Mouse (Mus musculus) myocyte (in vitro differentiated cells): ENCODE data around the gene Hps1. TPM values are rescaled to one million over a fixed set of nuclear protein-coding genes. Genes with fewer than 3 reads are reported as not detected.

ENCODE experiments used
- H3K27me3 ChIP-seq: one replicate; pipeline ENCODE4 v1.6.1; 2011; ENCODE audit not compliant: control insufficient read depth, insufficient read depth, insufficient read length
- H3K36me3 ChIP-seq: one replicate; pipeline ENCODE4 v1.6.1; 2011; ENCODE audit not compliant: control insufficient read depth, insufficient read depth
- H3K4me2 ChIP-seq: one replicate; pipeline ENCODE4 v1.6.1; 2011; ENCODE audit warnings: low read depth, control low read depth
- H3K4me3 ChIP-seq: one replicate; pipeline ENCODE4 v1.5.1; 2011; ENCODE audit warnings: mild to moderate bottlenecking, control low read depth, moderate library complexity
- H3K79me2 ChIP-seq: one replicate; pipeline ENCODE4 v1.6.1; 2011; ENCODE audit not compliant: control insufficient read depth, insufficient read depth
- H3ac ChIP-seq: one replicate; pipeline ENCODE4 v1.6.1; 2011; ENCODE audit not compliant: control insufficient read depth, insufficient read length
- CEBPB ChIP-seq: IDR thresholded peaks from 2 replicates; pipeline ENCODE4 v1.6.1; 2011; ENCODE audit warnings: mild to moderate bottlenecking, moderate library complexity; ENCODE audit not compliant: poor library complexity, insufficient read depth, severe bottlenecking
- E2F4 ChIP-seq: IDR thresholded peaks from one replicate; pipeline ENCODE4 v1.6.1; 2011; ENCODE audit warnings: mild to moderate bottlenecking, control low read depth, moderate library complexity; ENCODE audit not compliant: insufficient read depth
- MAX ChIP-seq: IDR thresholded peaks from one replicate; pipeline ENCODE4 v1.6.1; 2011; ENCODE audit warnings: low read depth, mild to moderate bottlenecking, control low read depth
- MYOD1 ChIP-seq, 3 experiments: IDR thresholded peaks; one replicate each; pipeline ENCODE4 v1.6.1; 2011; ENCODE audit warnings: control low read depth in 2 of 3, low read depth in 2 of 3, mild to moderate bottlenecking in 2 of 3, moderate library complexity in 1 of 3; ENCODE audit not compliant: insufficient read length in 2 of 3, control insufficient read depth in 1 of 3
- MYOG ChIP-seq, 3 experiments: IDR thresholded peaks; one replicate each; pipeline ENCODE4 v1.6.1; 2011; ENCODE audit warnings: control low read depth in 2 of 3, low read depth in 2 of 3, mild to moderate bottlenecking in 2 of 3; ENCODE audit not compliant: insufficient read length in 2 of 3, control insufficient read depth in 1 of 3, insufficient read depth in 1 of 3
- POLR2A ChIP-seq: IDR thresholded peaks from one replicate; pipeline ENCODE4 v1.6.1; 2011; ENCODE audit warnings: low read depth, mild to moderate bottlenecking, control low read depth, moderate library complexity; ENCODE audit not compliant: insufficient read length
- POLR2AphosphoS2 ChIP-seq: IDR thresholded peaks from one replicate; pipeline ENCODE4 v1.6.1; 2011; ENCODE audit warnings: low read depth, control low read depth; ENCODE audit not compliant: insufficient read length
- REST ChIP-seq: IDR thresholded peaks from one replicate; pipeline ENCODE4 v1.6.1; 2011; ENCODE audit warnings: mild to moderate bottlenecking, control low read depth, moderate library complexity; ENCODE audit not compliant: insufficient read depth, insufficient read length
- SRF ChIP-seq: IDR thresholded peaks from one replicate; pipeline ENCODE4 v1.6.1; 2011; ENCODE audit warnings: low read depth; ENCODE audit not compliant: control insufficient read depth, insufficient read length
- TCF12 ChIP-seq: IDR thresholded peaks from one replicate; pipeline ENCODE4 v1.6.1; 2011; ENCODE audit warnings: mild to moderate bottlenecking, control low read depth; ENCODE audit not compliant: poor library complexity, insufficient read depth, severe bottlenecking
- TCF3 ChIP-seq: IDR thresholded peaks from one replicate; pipeline ENCODE4 v1.6.1; 2011; ENCODE audit warnings: low read depth, control low read depth; ENCODE audit not compliant: insufficient read length
- USF1 ChIP-seq: IDR thresholded peaks from one replicate; pipeline ENCODE4 v1.6.1; 2011; ENCODE audit warnings: low read depth, mild to moderate bottlenecking, control low read depth, moderate library complexity
- polyA plus RNA-seq: library from polyadenylated mRNA; unstranded; fragments of >200 nt; fragmentation: generic; extraction: Trizol; gene quantifications from one replicate; pipeline ENCODE4 v1.2.1, GENCODE M21; 2012; ENCODE audit warnings: missing spikeins

Gene Hps1
- polyA plus RNA-seq, 1 experiment: 9.5 TPM

DNA sequence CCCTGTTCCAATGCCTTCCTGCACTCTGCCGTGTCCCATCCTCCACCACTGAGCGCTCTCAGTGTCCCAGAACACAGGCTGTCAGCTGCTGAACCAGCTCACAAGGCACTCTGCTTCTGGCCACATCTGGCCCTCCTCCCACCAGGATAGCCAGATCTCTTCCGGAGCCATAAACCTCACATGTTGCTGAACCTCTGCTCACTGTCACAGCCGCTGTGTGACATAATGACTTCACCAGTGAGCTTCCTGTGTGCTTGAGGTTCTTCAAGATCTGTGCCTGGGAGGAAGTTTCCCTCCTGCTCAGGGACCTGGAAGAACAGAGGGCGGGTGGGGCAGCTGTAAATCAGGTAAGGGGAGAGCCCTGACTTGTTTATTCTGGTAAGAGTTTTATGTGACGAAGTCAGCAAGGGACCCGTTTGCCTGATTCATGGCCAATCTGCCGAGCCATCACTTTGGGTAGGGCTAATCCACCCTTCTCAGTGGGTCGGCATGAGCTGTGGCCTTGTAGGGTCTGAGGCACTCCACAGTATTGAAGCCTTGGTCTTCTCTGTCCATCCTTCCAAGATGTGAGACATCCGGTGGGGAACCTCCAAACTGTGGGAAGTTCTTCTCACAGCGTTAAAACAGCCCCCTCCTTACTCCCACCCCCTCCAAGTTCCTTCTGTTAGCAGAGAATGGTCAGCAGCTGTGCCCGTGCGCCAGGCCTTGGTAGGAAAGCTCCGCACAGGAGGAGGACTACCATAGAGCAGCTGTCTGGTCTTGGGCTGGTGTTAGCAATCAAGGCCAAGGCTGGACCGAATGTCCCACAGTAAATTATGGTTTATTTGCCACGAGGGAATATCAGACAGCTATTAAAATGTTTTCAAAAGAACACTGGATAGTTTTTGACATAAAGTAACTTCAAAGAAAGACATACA is 54.5 kb downstream of the Hps1 start:
- Histone ChIP-seq H3K4me3 (no peak overlapping the region), H3K79me2 (no peaks in the 10 kb centered on the region), H3ac (no peak overlapping the region), H3K36me3 (no peaks in the 10 kb centered on the region), H3K4me2 (no peak overlapping the region), H3K27me3 (no peaks in the 10 kb centered on the region)
- no peak for TF ChIP-seq MAX
- no peak for TF ChIP-seq MYOG (IDR thresholded peaks at IDR 0.05; ENCODE audit: control insufficient read depth in 1 of 3, insufficient read depth in 1 of 3, insufficient read length in 2 of 3, low read depth in 2 of 3)
- TF ChIP-seq CEBPB: no peak
- no peak for TF ChIP-seq POLR2A
- no peak for TF ChIP-seq TCF3
- TF ChIP-seq USF1: no peak

DNA sequence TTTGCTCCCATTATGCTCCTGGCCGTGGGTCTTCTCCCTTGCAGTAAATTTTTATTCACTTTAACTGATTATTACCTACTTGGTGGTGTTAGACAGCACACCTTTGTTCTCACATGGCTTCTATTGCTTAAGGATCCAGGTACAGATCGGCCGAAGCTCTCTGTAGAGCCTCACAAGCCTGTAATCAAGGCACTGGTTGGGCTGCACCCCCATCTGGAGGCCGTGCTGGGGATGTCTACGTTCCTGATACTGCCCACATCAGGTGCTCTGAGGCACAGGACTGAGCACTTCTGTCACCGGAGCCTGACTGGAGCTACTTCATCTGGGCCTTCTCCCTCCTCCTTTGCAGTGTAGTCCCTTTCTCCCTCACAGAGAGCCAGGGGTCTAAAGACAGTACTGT is 56.5 kb downstream of the Hps1 start:
- Histone ChIP-seq H3K27me3 (no peaks in the 10 kb centered on the region), H3K4me2 (no peak overlapping the region), H3K79me2 (no peaks in the 10 kb centered on the region), H3K36me3 (no peaks in the 10 kb centered on the region), H3ac (no peak overlapping the region), H3K4me3 (no peak overlapping the region)
- TF ChIP-seq REST (no peak), SRF (no peak), MYOD1 (IDR thresholded peaks at IDR 0.05; ENCODE audit: control insufficient read depth in 1 of 3, insufficient read length in 2 of 3, low read depth in 2 of 3) (no peak), TCF12 (no peak), POLR2A (no peak), MAX (no peak)

GRCm38 (mm10) chr19:42722500-42722899 is 57.3 kb downstream of the Hps1 start:
- TF ChIP-seq USF1 (no peak), E2F4 (no peak), REST (no peak), TCF12 (no peak), SRF (no peak), TCF3 (no peak), MAX (no peak), MYOG (IDR thresholded peaks at IDR 0.05; ENCODE audit: control insufficient read depth in 1 of 3, insufficient read depth in 1 of 3, insufficient read length in 2 of 3, low read depth in 2 of 3) (no peak), MYOD1 (IDR thresholded peaks at IDR 0.05; ENCODE audit: control insufficient read depth in 1 of 3, insufficient read length in 2 of 3, low read depth in 2 of 3) (no peak), POLR2AphosphoS2 (no peak), CEBPB (no peak), POLR2A (no peak)
- H3K36me3 ChIP-seq: no peaks in the 10 kb centered on the region
- no peak overlapping the region for H3ac ChIP-seq
- H3K79me2 ChIP-seq: no peaks in the 10 kb centered on the region
- no peak overlapping the region for H3K4me3 ChIP-seq
- no peaks in the 10 kb centered on the region for H3K27me3 ChIP-seq
- no peak overlapping the region for H3K4me2 ChIP-seq

DNA sequence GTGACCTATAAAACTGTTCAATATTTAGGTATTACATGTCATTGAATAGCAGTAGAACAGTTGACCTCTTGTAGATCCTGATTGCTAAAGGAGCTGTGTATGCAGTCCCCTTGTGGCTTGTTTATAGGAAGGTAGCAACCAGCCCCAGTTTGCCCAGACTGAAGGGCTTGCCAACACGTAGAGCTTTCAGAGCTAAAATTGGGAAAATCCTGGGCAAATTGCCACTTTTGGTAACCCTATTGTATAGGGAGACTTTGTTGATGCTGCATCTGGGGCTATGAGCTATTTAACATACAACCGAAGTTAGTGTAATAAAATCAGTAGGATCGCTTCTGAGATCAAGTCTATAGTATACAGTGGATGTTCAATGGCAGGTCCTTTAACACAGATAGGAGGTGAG is 61.7 kb downstream of the Hps1 start:
- Histone ChIP-seq H3K36me3 (no peaks in the 10 kb centered on the region), H3ac (no peak overlapping the region), H3K27me3 (no peaks in the 10 kb centered on the region), H3K4me2 (no peak overlapping the region), H3K4me3 (no peak overlapping the region), H3K79me2 (no peaks in the 10 kb centered on the region)
- TF ChIP-seq USF1: no peak
- TF ChIP-seq MAX: no peak
- TF ChIP-seq TCF3: no peak
- TF ChIP-seq MYOD1 (IDR thresholded peaks at IDR 0.05; ENCODE audit: control insufficient read depth in 1 of 3, insufficient read length in 2 of 3, low read depth in 2 of 3): no peak
- no peak for TF ChIP-seq TCF12

GRCm38 (mm10) chr19:42717668-42718067 is 62.1 kb downstream of the Hps1 start:
- Histone ChIP-seq H3K4me2 (no peak overlapping the region), H3K27me3 (no peaks in the 10 kb centered on the region), H3K4me3 (no peak overlapping the region), H3K36me3 (no peaks in the 10 kb centered on the region), H3K79me2 (no peaks in the 10 kb centered on the region), H3ac (no peak overlapping the region)
- TF ChIP-seq POLR2A: no peak
- no peak for TF ChIP-seq REST
- TF ChIP-seq MAX: no peak
- no peak for TF ChIP-seq POLR2AphosphoS2
- TF ChIP-seq TCF12: no peak
- TF ChIP-seq MYOD1 (IDR thresholded peaks at IDR 0.05; ENCODE audit: control insufficient read depth in 1 of 3, insufficient read length in 2 of 3, low read depth in 2 of 3): no peak
- no peak for TF ChIP-seq TCF3
- TF ChIP-seq E2F4: no peak
- TF ChIP-seq SRF: no peak
- TF ChIP-seq CEBPB: no peak
- TF ChIP-seq USF1: no peak
- no peak for TF ChIP-seq MYOG (IDR thresholded peaks at IDR 0.05; ENCODE audit: control insufficient read depth in 1 of 3, insufficient read depth in 1 of 3, insufficient read length in 2 of 3, low read depth in 2 of 3)
